Mouse (Mus musculus): ENCODE data around the gene Prss36.
"Not testable (repeated sequence)": the region's sequence is repeated elsewhere in the genome, so short reads cannot be mapped to it uniquely, and the experiment has no call there.

The Prss36 gene

DNA sequence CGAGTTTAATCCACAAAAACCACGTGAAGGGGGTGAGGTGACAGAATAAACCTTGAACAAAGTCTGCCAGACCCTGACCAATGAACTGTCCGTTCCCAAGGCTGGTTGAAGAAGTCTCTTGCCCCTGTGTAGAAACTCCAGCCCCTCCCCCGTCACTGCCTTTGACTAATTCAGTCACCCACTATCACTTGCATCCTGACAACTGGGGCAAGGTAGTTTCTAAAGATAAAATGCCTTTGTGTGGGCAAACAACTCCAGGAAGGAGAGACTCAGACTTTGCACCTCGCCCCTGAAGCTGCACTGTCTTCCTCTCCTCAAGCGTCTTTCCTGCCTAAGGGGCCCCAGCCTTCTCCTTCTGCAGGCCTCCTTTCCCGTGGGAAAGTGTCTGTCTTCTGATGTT lies 46.5 kb downstream of the Prss36 start:
- no peaks in the 10 kb centered on the region for H3K36me3 ChIP-seq (ENCODE audit: control insufficient read depth, insufficient read depth, low read length, poor library complexity, severe bottlenecking)
- H3K27me3 ChIP-seq (ENCODE audit: control insufficient read depth, insufficient read depth, low read length, poor library complexity, severe bottlenecking) = no peaks in the 10 kb centered on the region
- no peak for DNase-seq (ENCODE audit: low read depth, low spot score)

DNA sequence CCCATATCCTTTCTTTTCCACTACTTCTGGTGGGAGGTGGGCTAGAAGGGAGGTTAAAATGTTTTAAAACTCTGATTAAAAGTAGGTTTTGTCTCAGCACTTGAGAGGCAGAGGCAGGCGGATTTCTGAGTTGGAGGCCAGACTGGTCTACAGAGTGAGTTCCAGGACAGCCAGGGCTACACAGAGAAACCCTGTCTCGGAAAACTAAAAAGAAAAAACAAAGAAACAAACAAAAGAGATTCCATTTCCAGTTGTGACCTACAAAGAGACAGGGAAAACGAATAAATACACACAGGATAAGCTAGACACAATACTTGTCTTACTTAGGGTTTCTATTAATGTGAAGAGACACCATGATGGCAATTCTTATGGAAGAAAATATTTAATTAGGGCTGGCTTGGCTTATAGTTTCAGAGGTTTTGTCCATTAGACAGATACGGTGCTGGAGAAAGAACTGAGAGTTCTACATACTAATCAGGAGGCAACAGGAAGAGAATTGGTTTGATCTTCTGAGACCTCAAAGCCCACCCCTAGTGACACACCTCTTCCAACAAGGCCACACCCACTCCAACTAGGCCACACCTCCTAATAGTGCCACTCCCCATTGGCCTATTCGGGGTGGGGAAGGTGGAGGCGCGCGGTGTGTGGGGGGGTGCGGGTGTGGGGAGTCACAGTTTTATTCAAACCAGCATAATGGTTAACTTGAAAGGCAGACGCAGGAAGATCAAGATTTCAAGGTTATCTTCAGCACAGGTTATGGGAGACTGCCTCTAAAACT lies 48.2 kb downstream of the Prss36 start:
- no peak for DNase-seq (ENCODE audit: low read depth, low spot score)

DNA sequence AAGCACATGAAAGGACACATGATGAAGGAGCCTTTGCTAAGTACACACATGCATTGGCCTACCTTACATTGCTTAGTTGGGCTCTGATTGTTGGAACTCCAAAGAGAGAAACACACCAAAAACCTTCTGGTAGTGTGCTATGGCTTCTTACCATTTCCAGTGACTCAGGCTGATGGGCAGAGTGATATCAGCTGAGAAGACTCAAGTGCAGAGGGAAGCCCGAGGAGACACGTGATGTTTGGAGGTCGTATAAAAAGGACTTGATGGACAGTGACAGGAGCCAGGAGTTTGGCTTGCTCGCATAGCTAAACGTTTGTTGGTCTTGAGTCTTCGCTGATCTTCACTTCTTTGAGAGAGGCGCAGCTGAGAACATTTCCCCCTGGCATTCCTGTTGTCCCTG lies 49.0 kb downstream of the Prss36 start:
- Histone ChIP-seq H3K27me3 (ENCODE audit: control insufficient read depth, insufficient read depth, low read length, poor library complexity, severe bottlenecking) (no peaks in the 10 kb centered on the region), H3K36me3 (ENCODE audit: control insufficient read depth, insufficient read depth, low read length, poor library complexity, severe bottlenecking) (no peaks in the 10 kb centered on the region)
- DNase-seq (ENCODE audit: low read depth, low spot score) = no peak

More for the DNA sequence above, 48.2 kb downstream of the Prss36 start:
- H3K27me3 ChIP-seq (ENCODE audit: control insufficient read depth, insufficient read depth, low read length, poor library complexity, severe bottlenecking) = no peaks in the 10 kb centered on the region
- no peaks in the 10 kb centered on the region for H3K36me3 ChIP-seq (ENCODE audit: control insufficient read depth, insufficient read depth, low read length, poor library complexity, severe bottlenecking)

DNA sequence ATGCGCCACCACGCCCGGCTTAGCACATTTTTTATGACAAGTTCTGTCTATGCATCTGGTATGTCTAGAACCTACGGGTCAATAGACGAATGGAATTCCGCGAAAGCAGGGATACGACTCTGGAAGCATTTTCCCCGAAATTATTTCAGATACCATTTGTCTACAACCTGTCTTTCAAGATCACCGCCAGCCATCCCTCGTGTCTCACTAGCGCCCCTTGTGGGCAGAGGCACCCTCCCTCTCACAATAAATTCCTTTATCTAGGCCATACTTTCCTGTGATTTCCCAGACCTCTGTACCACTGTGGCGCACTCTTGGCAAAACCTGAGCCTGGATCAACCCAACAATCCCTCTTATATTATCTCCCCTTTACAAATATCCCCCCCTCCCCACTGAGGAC lies 50.1 kb downstream of the Prss36 start:
- Histone ChIP-seq H3K27me3 (ENCODE audit: control insufficient read depth, insufficient read depth, low read length, poor library complexity, severe bottlenecking) (no peaks in the 10 kb centered on the region), H3K36me3 (ENCODE audit: control insufficient read depth, insufficient read depth, low read length, poor library complexity, severe bottlenecking) (no peaks in the 10 kb centered on the region)
- peak; percentile 79 for DNase-seq (ENCODE audit: low read depth, low spot score)

DNA sequence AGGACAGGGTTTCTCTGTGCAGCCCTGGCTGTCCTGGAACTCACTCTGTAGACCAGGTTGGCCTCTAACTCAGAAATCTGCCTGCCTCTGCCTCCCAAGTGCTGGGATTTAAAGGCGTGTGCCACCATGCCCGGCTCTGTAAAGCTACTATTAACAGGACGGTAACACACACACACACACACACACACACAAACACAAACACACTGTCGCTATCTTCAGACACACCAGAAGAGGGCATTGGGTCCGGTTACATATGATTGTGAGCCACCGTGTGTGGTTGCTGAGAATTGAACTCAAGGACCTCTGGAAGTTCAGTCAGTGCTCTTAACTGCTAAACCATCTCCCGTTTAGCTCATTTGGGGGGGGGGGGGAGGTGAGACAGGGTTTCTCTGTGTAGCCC lies 50.6 kb downstream of the Prss36 start:
- not testable (repeated sequence) for DNase-seq (ENCODE audit: low read depth, low spot score); H3K36me3 ChIP-seq (ENCODE audit: control insufficient read depth, insufficient read depth, low read length, poor library complexity, severe bottlenecking); H3K27me3 ChIP-seq (ENCODE audit: control insufficient read depth, insufficient read depth, low read length, poor library complexity, severe bottlenecking)

DNA sequence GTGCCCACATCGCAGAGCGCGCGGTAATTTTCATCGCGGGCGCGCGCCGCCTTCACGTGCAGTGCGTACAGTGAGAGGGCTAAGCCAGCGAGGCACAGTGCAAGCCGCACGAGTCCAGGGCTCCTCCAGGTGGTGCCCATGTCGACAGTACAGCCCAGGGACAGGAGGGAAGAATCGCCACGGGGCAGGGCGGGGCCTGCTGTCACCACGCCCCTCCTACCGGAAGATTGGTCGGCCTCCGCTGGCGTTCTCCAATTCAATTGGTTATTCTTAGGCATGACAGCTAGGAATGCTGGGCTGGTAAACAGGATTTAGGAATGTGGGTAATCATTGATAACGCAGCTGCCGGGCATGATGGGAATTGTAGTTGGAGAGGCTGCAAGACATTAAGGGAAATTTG lies 51.1 kb downstream of the Prss36 start, which contains the start of the genes Gm21974 and Vkorc1:
Gene Gm21974, minus strand, starts transcription at position 13 of the 400 bp plus-strand sequence.
Gene Vkorc1, minus strand, starts transcription at position 176 of the 400 bp plus-strand sequence.
- Histone ChIP-seq H3K36me3 (ENCODE audit: control insufficient read depth, insufficient read depth, low read length, poor library complexity, severe bottlenecking) (no peaks in the 10 kb centered on the region), H3K27me3 (ENCODE audit: control insufficient read depth, insufficient read depth, low read length, poor library complexity, severe bottlenecking) (no peaks in the 10 kb centered on the region)
- DNase-seq (ENCODE audit: low read depth, low spot score) = peak; percentile 90

DNA sequence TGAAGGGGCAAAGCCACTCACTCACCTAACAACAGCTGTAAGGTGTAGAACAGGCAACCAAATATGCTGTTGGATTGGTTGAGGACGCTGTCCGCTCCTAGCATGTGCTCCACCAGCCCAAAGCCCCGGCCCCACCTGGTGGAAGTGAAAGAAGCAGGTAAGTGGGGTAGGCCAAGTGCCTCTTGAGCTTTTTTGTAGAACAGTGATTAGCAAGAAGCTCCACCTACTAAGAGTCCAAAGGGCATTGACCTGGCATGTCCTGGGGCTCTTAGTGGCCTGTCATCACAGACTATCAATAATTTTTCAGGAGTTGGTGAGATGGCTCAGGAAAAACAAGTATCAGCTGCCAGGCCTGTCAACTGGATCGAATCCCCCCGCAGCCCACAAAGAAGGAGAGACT lies 52.0 kb downstream of the Prss36 start:
- DNase-seq (ENCODE audit: low read depth, low spot score) = no peak
- no peaks in the 10 kb centered on the region for H3K27me3 ChIP-seq (ENCODE audit: control insufficient read depth, insufficient read depth, low read length, poor library complexity, severe bottlenecking)
- no peaks in the 10 kb centered on the region; the same call in 1 of the 2 replicates for H3K36me3 ChIP-seq (ENCODE audit: control insufficient read depth, insufficient read depth, low read length, poor library complexity, severe bottlenecking)

DNA sequence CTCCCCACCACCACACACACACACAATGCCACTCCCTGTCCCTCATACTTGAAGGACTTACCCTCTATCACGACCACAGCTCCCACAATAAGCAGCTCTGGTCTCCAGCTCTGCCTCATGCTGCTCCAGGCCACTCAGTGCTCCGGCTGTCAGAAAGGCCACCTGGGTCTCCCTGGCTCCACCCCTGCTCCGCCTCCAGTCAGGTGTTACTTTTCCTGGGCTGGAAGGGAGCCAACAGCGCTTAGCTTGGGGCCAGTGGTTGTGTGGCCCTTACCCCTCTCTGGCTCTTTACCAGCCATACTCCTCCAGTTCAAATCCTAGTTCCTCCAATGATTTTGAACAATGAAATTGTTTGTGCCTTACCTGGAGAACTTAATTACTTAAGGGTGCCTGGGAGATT lies 55.7 kb downstream of the Prss36 start, which contains the start of gene Prss53:
Gene Prss53, minus strand, starts transcription at position 173 of the 400 bp plus-strand sequence.
- Histone ChIP-seq H3K27me3 (ENCODE audit: control insufficient read depth, insufficient read depth, low read length, poor library complexity, severe bottlenecking) (no peaks in the 10 kb centered on the region), H3K36me3 (ENCODE audit: control insufficient read depth, insufficient read depth, low read length, poor library complexity, severe bottlenecking) (no peaks in the 10 kb centered on the region; the same call in none of the 2 replicates)
- no peak for DNase-seq (ENCODE audit: low read depth, low spot score)

DNA sequence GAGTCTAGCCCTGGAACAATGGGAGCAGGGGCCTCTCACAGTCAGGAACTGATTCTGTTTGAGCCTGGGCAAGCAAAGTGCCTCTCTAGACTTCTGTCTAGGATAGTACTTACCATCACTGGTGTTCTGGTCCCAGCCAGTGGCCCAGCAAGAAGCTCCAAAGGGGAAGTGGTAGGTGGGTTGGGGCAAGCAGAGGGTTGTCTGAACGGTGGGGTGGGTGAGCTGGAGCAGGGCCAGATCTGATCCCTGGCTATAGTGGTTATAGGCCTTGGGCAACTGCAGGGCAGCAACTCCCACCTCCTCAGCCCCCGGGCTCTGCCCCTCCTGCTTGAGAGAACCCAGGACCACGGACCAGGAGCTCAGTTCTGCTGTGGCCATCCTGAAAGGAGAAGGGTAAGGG lies 57.7 kb downstream of the Prss36 start:
- H3K27me3 ChIP-seq (ENCODE audit: control insufficient read depth, insufficient read depth, low read length, poor library complexity, severe bottlenecking) = no peaks in the 10 kb centered on the region
- H3K36me3 ChIP-seq (ENCODE audit: control insufficient read depth, insufficient read depth, low read length, poor library complexity, severe bottlenecking) = peaks cover 3% of the 10 kb centered on the region

DNA sequence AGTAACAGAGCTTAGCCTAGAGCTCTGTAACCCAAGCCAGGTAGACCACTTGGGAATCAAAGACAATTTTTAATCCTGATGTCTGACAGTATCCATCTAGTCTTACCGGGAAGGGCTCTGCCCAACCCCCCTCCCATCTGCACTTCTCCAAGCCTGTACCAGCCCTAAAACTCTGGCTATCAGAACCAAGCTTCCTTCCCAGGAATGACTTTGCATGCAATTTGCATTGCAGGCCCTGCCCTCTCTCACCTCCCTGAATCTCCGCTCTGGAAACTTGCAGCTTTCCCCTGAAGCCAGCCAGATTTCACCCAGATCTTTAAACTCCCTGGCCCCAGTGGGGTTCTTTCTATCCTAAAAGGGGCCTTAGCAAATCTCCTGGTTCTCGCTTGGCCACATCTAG lies 58.7 kb downstream of the Prss36 start:
- DNase-seq (ENCODE audit: low read depth, low spot score) = no peak
- H3K27me3 ChIP-seq (ENCODE audit: control insufficient read depth, insufficient read depth, low read length, poor library complexity, severe bottlenecking) = no peaks in the 10 kb centered on the region
- peaks cover 3% of the 10 kb centered on the region for H3K36me3 ChIP-seq (ENCODE audit: control insufficient read depth, insufficient read depth, low read length, poor library complexity, severe bottlenecking)

More for the DNA sequence above, 57.7 kb downstream of the Prss36 start:
- DNase-seq (ENCODE audit: low read depth, low spot score) = no peak

DNA sequence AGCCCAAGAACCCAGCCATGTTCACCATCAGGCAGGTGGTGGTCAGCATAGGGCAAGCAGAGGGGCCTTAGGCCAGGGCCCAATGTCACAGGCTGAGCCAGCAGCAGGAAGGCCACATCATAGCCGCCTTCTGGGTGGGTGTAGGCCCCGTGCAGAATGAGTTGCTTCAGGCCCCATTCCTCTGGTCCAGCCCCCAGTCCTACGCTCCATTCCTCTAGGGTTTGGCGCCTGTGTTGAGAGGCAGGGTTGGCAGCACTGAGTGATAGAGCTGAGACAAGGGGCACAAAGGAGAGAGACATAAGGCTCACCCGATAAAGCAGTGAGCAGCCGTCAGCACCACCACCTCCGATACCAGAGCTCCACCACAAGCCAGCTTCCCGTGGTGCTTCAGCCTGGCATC lies 59.3 kb downstream of the Prss36 start:
- no peak for DNase-seq (ENCODE audit: low read depth, low spot score)
- H3K27me3 ChIP-seq (ENCODE audit: control insufficient read depth, insufficient read depth, low read length, poor library complexity, severe bottlenecking) = no peaks in the 10 kb centered on the region
- H3K36me3 ChIP-seq (ENCODE audit: control insufficient read depth, insufficient read depth, low read length, poor library complexity, severe bottlenecking) = peaks cover 3% of the 10 kb centered on the region

DNA sequence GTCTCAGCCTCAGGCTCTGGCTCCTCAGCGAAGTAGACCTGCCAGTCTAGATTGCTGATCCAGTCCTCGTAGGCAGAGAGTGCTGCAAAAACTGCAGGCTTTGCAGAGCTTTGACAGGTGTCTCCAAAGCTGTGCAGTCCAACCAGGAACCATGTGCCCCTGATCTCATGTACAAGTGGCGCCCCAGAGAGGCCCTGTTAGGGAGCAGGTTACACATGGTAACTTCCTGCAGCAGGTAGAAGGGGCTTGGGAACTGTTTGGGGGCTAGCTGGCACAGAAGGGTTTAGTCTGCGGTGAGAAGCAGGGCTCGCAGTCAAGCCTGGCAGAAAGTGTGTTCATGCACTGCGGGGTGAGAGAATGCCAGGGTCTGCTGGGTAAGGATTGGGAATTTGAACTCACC lies 60.0 kb downstream of the Prss36 start:
- no peaks in the 10 kb centered on the region for H3K27me3 ChIP-seq (ENCODE audit: control insufficient read depth, insufficient read depth, low read length, poor library complexity, severe bottlenecking)
- peaks cover 3% of the 10 kb centered on the region for H3K36me3 ChIP-seq (ENCODE audit: control insufficient read depth, insufficient read depth, low read length, poor library complexity, severe bottlenecking)
- DNase-seq (ENCODE audit: low read depth, low spot score) = no peak

DNA sequence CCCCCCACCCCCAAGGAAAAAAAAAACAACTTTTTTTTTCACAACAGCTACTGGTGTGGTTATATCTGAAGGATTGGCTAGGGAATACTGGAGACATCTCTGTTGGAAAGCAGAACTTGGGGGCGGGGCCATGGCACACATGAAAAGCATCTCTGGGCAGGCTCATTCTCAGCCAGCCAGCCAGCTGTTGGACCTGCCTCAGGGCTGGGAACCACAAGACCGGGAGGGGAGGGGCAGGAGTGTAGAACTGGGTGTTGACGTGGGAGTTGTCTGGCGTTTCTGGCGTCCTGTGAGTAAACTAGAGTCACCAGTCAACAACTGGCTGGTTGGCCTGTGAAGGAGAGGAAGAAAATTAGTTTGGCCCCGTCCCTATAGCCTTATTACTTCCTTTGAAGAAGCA lies 60.6 kb downstream of the Prss36 start:
- DNase-seq (ENCODE audit: low read depth, low spot score) = no peak
- H3K36me3 ChIP-seq (ENCODE audit: control insufficient read depth, insufficient read depth, low read length, poor library complexity, severe bottlenecking) = peaks cover 5% of the 10 kb centered on the region
- no peaks in the 10 kb centered on the region for H3K27me3 ChIP-seq (ENCODE audit: control insufficient read depth, insufficient read depth, low read length, poor library complexity, severe bottlenecking)

All from splenic B cell, adult 2 months (primary cell).